Mouse (Mus musculus) heart, embryonic 14.5 days (tissue): Measurements from ENCODE around the gene Stox2. TPM values are rescaled to one million over a fixed set of nuclear protein-coding genes. Genes with fewer than 3 reads are reported as not detected.

Experiments used
- ATAC-seq: fragments of 200-750 bp; cut with Nextera tagmentation; 2 replicates; pipeline ENCODE4 v1.8.0; 2017; ENCODE audit warnings: low read depth, moderate TSS enrichment; ENCODE audit not compliant: insufficient number of reproducible peaks, insufficient read depth, low FRiP score
- H3K27ac ChIP-seq, 2 experiments: fragments of 200-500 bp in 1 of 2; fragments of 300-500 bp in 1 of 2; sonication (generic) in 1 of 2; replicated peaks in 1 of 2; 2 replicates each; pipeline ENCODE4 v1.5.1; 2012 to 2014; ENCODE audit warnings: low read depth in 2 of 2, low read length in 2 of 2, control low read depth in 1 of 2, mild to moderate bottlenecking in 1 of 2, mixed read lengths in 1 of 2; ENCODE audit not compliant: control insufficient read depth in 1 of 2, insufficient read depth in 1 of 2
- H3K27me3 ChIP-seq: fragments of 300-500 bp; sonication (generic); 2 replicates; pipeline ENCODE4 v1.6.1; 2014; ENCODE audit warnings: mild to moderate bottlenecking, low read length, control low read depth; ENCODE audit not compliant: control insufficient read depth, insufficient read depth
- H3K36me3 ChIP-seq: fragments of 300-500 bp; sonication (generic); 2 replicates; pipeline ENCODE4 v1.6.1; 2014; ENCODE audit warnings: mild to moderate bottlenecking, control low read depth, low read length, mixed read lengths; ENCODE audit not compliant: control insufficient read depth, insufficient read depth
- H3K4me1 ChIP-seq, 2 experiments: fragments of 200-500 bp in 1 of 2; fragments of 300-500 bp in 1 of 2; sonication (generic) in 1 of 2; 2 replicates each; pipeline ENCODE4 v1.6.1; 2012 to 2014; ENCODE audit warnings: low read length in 2 of 2, control low read depth in 1 of 2, mixed read lengths in 1 of 2; ENCODE audit not compliant: control insufficient read depth in 2 of 2, insufficient read depth in 2 of 2
- H3K4me2 ChIP-seq: fragments of 300-500 bp; sonication (generic); 2 replicates; pipeline ENCODE4 v1.6.1; 2014; ENCODE audit warnings: mild to moderate bottlenecking, low read length
- H3K4me3 ChIP-seq, 2 experiments: fragments of 200-500 bp in 1 of 2; fragments of 300-500 bp in 1 of 2; sonication (generic) in 1 of 2; 2 replicates each; pipeline ENCODE4 v1.5.1; 2012 to 2014; ENCODE audit warnings: low read length in 2 of 2, mild to moderate bottlenecking in 2 of 2, control low read depth in 1 of 2, low read depth in 1 of 2, moderate library complexity in 1 of 2; ENCODE audit not compliant: control insufficient read depth in 1 of 2, insufficient read depth in 1 of 2
- H3K9ac ChIP-seq: fragments of 300-500 bp; sonication (generic); 2 replicates; pipeline ENCODE4 v1.6.1; 2014; ENCODE audit warnings: mild to moderate bottlenecking, low read length
- H3K9me3 ChIP-seq: fragments of 300-500 bp; sonication (generic); 2 replicates; pipeline ENCODE4 v1.6.1; 2016; ENCODE audit warnings: low read length, control low read depth; ENCODE audit not compliant: control insufficient read depth
- WGBS: fragments of 180-500 bp; shearing (Covaris S2); extraction: QIAGEN DNeasy Blood & Tissue Kit; methylation state at CpG from one replicate; pipeline ENCODE4 v1.1.7; 2014; 5-methylcytosine and 5-hydroxymethylcytosine counted together
- polyA plus RNA-seq: library from polyadenylated mRNA; unstranded; fragments of >200 nt; fragmentation: Nextera tagmentation; extraction: Ambion mirVana; gene quantifications from 2 replicates; pipeline ENCODE4 v1.2.1, GENCODE M21; 2014

Stox2 gene
- polyA plus RNA-seq, 1 experiment from 2014 or later = 10.9 TPM

DNA sequence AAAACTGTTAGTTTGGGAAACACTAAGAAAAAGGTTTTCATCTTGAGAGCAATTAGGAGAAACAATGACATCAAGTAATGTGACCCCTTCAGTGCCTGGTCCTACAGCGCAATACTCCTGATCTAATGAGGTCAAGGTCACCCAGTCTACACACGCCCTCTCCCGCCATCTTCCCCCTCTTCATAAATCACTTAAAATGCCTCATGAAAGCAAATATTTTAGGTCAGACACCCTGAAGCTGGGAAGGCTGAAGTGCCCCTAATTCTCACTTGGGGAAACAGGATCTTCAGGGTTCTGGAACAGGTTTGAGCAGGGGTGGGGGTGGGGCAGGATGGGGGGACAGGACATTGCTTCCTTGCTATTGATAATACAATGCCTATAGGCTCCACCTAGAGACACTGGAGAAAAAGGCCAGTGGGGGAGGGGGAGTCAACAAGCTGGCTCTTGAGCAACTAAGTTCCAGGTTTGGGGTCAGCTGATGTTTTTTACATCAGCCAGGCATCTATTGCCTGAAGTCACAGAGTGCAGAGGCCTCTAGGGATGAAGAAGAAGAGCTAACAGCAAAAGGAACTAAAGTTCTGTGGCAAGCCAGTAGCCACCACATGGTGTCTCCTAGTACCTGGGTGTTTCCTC is 107.4 kb downstream of the Stox2 start:
- no peak overlapping the region for H3K9ac ChIP-seq
- H3K9me3 ChIP-seq = no peaks in the 10 kb centered on the region
- H3K4me1 ChIP-seq = peaks cover 0 to 22% of the 10 kb centered on the region in 2 experiments; a peak in 3 of 4 replicates
- no peak overlapping the region for H3K4me2 ChIP-seq
- H3K4me3 ChIP-seq = no peak overlapping the region
- ATAC-seq = no peak
- 90% methylated on average over 3 of the region's 3 CpGs for WGBS
- H3K27me3 ChIP-seq = peaks cover 3% of the 10 kb centered on the region; the same call in 1 of the 2 replicates
- no peaks in the 10 kb centered on the region for H3K36me3 ChIP-seq
- H3K27ac ChIP-seq = no peak overlapping the region

DNA sequence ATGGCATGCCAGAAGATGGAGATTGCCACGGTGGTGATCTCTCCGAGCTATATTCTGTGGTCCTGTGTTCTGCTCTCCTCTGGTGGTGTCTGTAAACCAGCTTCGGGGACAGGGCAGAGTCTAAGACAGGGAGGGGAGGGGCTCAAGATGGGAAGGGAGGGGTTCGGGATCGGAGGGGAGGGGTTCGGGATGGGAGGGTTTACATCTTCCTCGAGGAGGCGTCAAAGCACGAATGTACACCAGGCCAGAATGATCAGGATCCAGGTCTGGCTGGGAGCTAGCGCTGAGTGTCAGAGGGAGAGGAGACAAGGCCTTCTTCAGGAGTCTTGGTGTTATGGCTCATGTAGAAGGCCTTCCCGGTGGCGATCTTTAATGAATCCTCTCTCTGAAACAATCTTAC is 109.7 kb downstream of the Stox2 start:
- 89% methylated on average over 12 of the region's 12 CpGs for WGBS
- Histone ChIP-seq H3K36me3 (no peaks in the 10 kb centered on the region), H3K9ac (no peak overlapping the region), H3K4me2 (no peak overlapping the region), H3K9me3 (no peaks in the 10 kb centered on the region), H3K4me1 (peaks cover 0 to 19% of the 10 kb centered on the region in 2 experiments), H3K27ac (no peak overlapping the region), H3K27me3 (no peaks in the 10 kb centered on the region), H3K4me3 (no peak overlapping the region)
- ATAC-seq = no peak

DNA sequence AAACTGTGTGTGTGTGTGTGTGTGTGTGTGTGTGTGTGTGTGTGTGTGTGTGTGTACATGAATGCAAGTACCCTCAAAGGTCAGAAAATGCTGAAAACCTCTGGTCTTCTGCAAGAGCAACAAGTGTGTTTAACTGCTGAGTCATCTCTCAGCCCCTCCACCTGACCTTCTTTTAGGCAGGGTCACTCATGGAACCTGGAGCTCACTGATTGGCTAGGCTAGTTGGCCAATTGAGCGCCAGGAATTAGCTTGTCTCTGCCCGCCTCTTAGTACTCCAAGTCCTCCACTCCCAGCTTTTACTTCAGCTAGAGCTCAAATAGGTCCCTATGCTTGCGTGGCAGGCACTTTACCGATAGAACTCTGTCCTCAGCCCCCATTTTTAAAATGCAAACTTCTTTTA is 110.2 kb downstream of the Stox2 start:
- no peaks in the 10 kb centered on the region for H3K36me3 ChIP-seq
- no peaks in the 10 kb centered on the region for H3K9me3 ChIP-seq
- H3K4me1 ChIP-seq = peaks cover 0 to 19% of the 10 kb centered on the region in 2 experiments
- H3K27ac ChIP-seq = no peak overlapping the region
- no peaks in the 10 kb centered on the region for H3K27me3 ChIP-seq
- no peak for ATAC-seq
- no peak overlapping the region for H3K9ac ChIP-seq
- 90% methylated on average over 4 of the region's 4 CpGs for WGBS
- no peak overlapping the region for H3K4me3 ChIP-seq
- H3K4me2 ChIP-seq = no peak overlapping the region

DNA sequence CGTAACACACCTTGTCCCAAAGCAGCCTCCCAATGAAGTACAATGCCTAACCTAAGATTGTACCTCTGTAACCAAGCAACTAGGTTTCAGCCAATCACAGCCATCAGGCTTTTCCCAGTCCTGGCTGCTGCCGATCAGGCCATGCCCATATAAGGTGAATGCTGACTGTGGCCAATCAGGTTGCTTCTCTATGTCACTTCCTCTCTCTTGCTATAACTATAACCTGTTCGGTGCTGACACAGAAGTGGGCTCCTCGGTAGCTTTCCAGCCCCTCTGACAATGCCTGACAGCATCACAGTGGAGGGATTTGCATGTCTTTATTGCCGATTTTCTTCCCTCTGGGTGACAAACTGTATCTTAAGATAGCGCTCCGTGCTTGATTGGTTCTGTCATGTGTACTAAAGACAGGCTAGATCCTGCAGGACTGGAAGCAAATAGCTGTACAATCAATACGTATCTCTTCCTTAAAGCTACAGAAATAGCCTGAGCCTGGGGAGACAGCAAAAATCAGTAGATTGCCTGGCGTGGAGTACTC is 111.9 kb downstream of the Stox2 start:
- H3K27ac ChIP-seq = peak overlapping the region; percentile 51 to 78
- 47% methylated on average over 9 of the region's 9 CpGs for WGBS
- H3K9me3 ChIP-seq = no peaks in the 10 kb centered on the region
- peak overlapping the region; percentile 21 to 30 for H3K4me3 ChIP-seq
- ATAC-seq = peak; percentile 79
- H3K4me1 ChIP-seq = peaks cover 0 to 7% of the 10 kb centered on the region in 2 experiments; a peak in 3 of 4 replicates
- no peaks in the 10 kb centered on the region for H3K27me3 ChIP-seq
- peak overlapping the region; percentile 58; the same call in 1 of the 2 replicates for H3K9ac ChIP-seq
- peak overlapping the region; percentile 59 for H3K4me2 ChIP-seq
- H3K36me3 ChIP-seq = no peaks in the 10 kb centered on the region

DNA sequence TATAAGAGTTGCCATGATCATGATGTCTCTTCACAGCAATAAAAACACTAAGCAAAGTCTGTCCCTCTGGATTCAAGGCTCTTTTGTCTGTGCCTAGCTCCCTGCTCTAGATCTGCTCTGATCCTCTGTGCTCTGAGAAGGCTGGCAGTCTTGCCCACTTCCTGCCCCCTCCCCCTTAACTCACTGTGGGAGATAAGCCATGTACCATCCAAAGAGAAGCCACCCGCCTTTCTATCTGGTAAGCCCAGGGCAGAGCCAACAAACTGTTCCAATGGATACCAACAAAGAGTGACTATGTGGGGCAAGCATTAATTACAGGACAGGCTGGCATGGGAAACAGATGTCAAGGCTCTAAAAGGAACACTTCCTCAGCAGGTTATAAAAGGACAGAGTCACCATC is 113.2 kb downstream of the Stox2 start:
- H3K4me3 ChIP-seq = no peak overlapping the region
- peaks cover 0 to 7% of the 10 kb centered on the region in 2 experiments; a peak in 3 of 4 replicates for H3K4me1 ChIP-seq
- H3K9me3 ChIP-seq = no peaks in the 10 kb centered on the region
- H3K9ac ChIP-seq = no peak overlapping the region
- ATAC-seq = no peak
- H3K36me3 ChIP-seq = no peaks in the 10 kb centered on the region
- H3K4me2 ChIP-seq = no peak overlapping the region
- H3K27ac ChIP-seq = no peak overlapping the region
- WGBS = 79% methylated on average over 1 of the region's 1 CpGs
- H3K27me3 ChIP-seq = no peaks in the 10 kb centered on the region

DNA sequence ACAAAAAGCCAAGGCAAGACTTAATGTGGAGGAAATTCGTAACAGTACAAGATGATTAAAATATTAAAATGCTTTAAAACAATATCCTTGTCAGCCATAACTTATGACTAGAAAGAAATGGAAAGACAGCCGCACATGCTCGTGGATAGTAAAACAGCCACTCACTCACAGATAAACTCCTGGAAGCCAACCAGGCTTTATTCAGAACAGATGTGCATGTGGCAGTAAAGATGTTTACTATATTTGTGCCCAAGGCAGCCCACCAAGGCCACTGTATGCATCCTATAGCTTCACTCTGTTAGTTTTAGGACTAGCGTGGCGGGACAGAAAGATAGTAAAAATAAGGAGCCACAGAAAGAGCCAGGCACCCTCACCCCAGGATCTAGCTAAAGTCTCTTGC is 115.2 kb downstream of the Stox2 start:
- no peaks in the 10 kb centered on the region for H3K9me3 ChIP-seq
- H3K4me1 ChIP-seq = peaks cover 10 to 13% of the 10 kb centered on the region in 2 experiments
- WGBS = 83% methylated on average over 5 of the region's 5 CpGs
- H3K9ac ChIP-seq = no peak overlapping the region
- no peaks in the 10 kb centered on the region for H3K27me3 ChIP-seq
- no peak overlapping the region for H3K27ac ChIP-seq
- no peaks in the 10 kb centered on the region for H3K36me3 ChIP-seq
- H3K4me2 ChIP-seq = no peak overlapping the region
- H3K4me3 ChIP-seq = no peak overlapping the region
- ATAC-seq = no peak

DNA sequence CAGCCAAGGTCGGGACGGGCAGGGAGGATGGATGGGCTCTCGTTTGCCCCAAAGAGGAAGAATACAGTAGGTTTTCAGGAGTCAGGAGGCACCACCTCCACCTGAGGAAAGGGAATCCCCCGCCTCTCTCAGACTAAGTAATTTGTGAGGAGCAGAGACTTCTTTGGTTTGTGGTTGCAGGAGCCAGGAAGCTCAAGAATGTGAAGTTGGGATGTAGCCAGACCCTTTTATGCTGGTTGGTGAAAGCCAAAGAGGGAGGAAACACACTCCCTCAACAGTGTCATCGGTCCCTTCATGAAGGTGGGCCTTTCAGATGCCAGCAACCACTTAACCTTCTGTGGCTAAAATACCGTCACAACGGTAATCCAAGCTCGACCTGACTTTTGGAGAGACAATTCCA is 119.8 kb downstream of the Stox2 start:
- H3K36me3 ChIP-seq = no peaks in the 10 kb centered on the region
- H3K9ac ChIP-seq = no peak overlapping the region
- no peaks in the 10 kb centered on the region for H3K27me3 ChIP-seq
- H3K4me3 ChIP-seq = no peak overlapping the region
- no peak overlapping the region for H3K27ac ChIP-seq
- no peaks in the 10 kb centered on the region for H3K9me3 ChIP-seq
- WGBS = 60% methylated on average over 8 of the region's 8 CpGs
- no peak for ATAC-seq
- peaks cover 11 to 15% of the 10 kb centered on the region in 2 experiments; a peak in 3 of 4 replicates for H3K4me1 ChIP-seq
- H3K4me2 ChIP-seq = no peak overlapping the region
